Mouse (Mus musculus): ENCODE results near the gene Phactr2. TPM values are rescaled to one million over a fixed set of nuclear protein-coding genes. Genes with fewer than 3 reads are reported as not detected.

Phactr2 gene
- polyA plus RNA-seq, 1 experiment from 2014 or later, result 24.0 TPM

DNA sequence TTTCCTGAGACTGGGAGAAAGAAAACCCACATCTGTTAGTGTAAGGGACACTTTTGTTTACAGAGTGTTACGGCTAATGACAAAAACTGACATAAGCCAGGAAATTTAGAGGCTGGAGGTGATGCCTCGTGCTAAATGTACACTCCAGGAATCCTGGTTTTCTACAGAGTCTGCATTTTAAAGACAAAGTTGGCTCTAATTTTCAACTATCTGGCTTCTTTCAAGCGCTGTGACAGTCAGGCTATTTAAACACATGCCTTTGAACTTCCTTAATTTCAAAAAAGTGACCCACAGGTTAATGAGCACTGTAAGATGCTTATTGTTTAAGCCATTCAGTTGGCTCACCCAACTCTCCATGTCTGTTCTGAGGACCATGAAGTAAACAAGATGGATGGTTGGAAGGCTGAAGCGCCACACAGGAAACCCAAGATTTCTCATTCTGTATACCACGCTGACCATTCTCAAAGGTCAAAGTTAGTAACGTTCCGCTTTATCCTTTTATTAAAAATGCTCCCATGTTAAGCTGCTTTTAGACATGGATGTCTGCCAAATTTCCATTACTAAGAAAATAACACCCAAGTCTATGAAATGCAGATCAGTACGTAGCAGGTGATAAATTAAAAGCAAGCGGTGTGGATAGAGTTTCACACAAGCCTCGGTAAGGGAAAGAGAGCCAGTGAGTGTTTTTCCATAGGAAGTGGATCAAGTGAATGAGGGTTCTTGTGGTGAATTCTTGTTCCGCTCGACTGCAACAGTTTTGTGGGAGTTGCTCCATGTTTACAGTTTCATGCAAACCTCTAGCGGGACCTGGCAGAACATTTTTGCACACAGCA, 97.6 kb downstream of the Phactr2 start:
- 67% methylated on average over 13 of the region's 13 CpGs for WGBS

DNA sequence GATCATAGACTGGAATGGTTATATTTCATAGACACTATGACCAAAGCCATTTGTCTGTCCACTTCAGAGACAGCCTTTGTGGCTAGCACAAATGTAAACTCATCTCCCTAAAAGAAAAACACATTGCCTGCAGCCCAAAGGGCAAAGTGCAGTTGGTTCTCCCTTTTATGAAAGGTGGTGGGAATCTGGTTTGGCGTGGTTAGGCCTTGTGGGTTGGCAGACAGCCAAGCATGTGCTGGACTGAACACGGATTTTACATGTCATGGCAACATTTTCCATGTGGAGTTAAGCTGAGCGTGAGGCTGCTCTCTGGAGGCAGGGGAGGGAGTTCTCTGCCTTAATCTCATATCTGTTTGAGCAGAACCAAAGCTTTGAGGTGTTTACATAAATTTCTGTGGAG, 98.4 kb downstream of the Phactr2 start:
- Histone ChIP-seq H3K4me2 (ENCODE audit: low read depth, low read length) (no peak overlapping the region), H3K27ac (replicated peaks; ENCODE audit: low read depth, low read length) (no peak overlapping the region), H3K4me3 (ENCODE audit: low read depth, low read length) (no peak overlapping the region)

More for the DNA sequence above, 97.6 kb downstream of the Phactr2 start:
- no peaks in the 10 kb centered on the region for H3K4me1 ChIP-seq (ENCODE audit: control insufficient read depth, insufficient read depth, low read length)
- H3K27ac ChIP-seq (replicated peaks; ENCODE audit: low read depth, low read length), result no peak overlapping the region
- no peak overlapping the region for H3K4me2 ChIP-seq (ENCODE audit: low read depth, low read length)
- ATAC-seq (replicated peaks; ENCODE audit: insufficient number of reproducible peaks, low FRiP score, low TSS enrichment, low read depth) (no peak), DNase-seq (ENCODE audit: low spot score) (peak; percentile 31)
- no peaks in the 10 kb centered on the region for H3K9me3 ChIP-seq (replicated peaks; ENCODE audit: control insufficient read depth, low read length)
- no peak overlapping the region for H3K9ac ChIP-seq (replicated peaks; ENCODE audit: low read length)
- H3K36me3 ChIP-seq (replicated peaks; ENCODE audit: control insufficient read depth, insufficient read depth, low read depth, low read length), result no peaks in the 10 kb centered on the region
- no peaks in the 10 kb centered on the region for H3K27me3 ChIP-seq (ENCODE audit: control insufficient read depth, insufficient read depth, low read length)
- no peak overlapping the region for H3K4me3 ChIP-seq (ENCODE audit: low read depth, low read length)

DNA sequence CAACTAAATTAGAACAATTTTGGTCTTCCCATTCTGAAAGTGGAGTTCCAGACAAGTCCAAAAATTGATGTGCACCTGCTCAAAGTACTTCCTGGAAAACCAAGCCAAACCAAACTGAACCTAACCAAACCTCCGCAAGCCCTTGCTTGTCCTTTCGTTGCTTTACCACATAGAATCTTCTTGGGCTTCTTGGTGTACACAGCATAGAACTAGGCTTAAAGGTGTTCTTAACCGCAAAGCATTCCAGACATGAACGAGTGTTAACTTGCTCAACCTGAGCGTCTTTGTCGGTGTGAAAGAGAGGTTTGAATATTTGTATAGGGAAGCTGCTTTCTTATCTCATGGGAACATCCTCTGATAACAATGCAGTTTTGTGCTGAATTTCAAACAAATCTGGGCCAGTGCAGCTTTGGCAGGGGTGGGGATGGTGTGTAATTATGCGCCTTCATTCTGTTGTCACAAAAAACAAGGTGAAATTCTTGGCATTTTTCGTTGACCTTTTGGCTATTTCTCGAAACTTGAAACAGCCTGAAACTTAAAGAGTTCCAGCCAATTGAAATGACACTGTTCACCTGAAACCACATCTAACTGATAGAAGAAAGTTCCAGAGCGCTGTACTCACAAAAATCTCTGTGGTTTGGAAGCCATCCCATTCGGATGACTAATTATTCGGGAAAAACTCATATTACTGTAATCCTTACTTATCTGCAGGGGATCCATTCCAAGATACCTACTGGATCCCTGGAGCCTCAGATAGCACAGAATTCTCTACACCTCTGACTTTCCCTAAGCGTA, 104.4 kb downstream of the Phactr2 start:
- no peak overlapping the region for H3K9ac ChIP-seq (replicated peaks; ENCODE audit: low read length)
- H3K9me3 ChIP-seq (replicated peaks; ENCODE audit: control insufficient read depth, low read length), result no peaks in the 10 kb centered on the region
- DNase-seq (ENCODE audit: low spot score), result no peak
- no peaks in the 10 kb centered on the region for H3K4me1 ChIP-seq (ENCODE audit: control insufficient read depth, insufficient read depth, low read length)
- no peak overlapping the region for H3K27ac ChIP-seq (replicated peaks; ENCODE audit: low read depth, low read length)
- no peaks in the 10 kb centered on the region for H3K27me3 ChIP-seq (ENCODE audit: control insufficient read depth, insufficient read depth, low read length)
- 70% methylated on average over 13 of the region's 13 CpGs for WGBS
- no peaks in the 10 kb centered on the region for H3K36me3 ChIP-seq (replicated peaks; ENCODE audit: control insufficient read depth, insufficient read depth, low read depth, low read length)
- H3K4me3 ChIP-seq (ENCODE audit: low read depth, low read length), result no peak overlapping the region
- no peak overlapping the region for H3K4me2 ChIP-seq (ENCODE audit: low read depth, low read length)
- ATAC-seq (replicated peaks; ENCODE audit: insufficient number of reproducible peaks, low FRiP score, low TSS enrichment, low read depth), result no peak

More for the DNA sequence above, 98.4 kb downstream of the Phactr2 start:
- H3K4me1 ChIP-seq (ENCODE audit: control insufficient read depth, insufficient read depth, low read length), result no peaks in the 10 kb centered on the region
- H3K9ac ChIP-seq (replicated peaks; ENCODE audit: low read length), result no peak overlapping the region
- DNase-seq (ENCODE audit: low spot score) (peak; percentile 41), ATAC-seq (replicated peaks; ENCODE audit: insufficient number of reproducible peaks, low FRiP score, low TSS enrichment, low read depth) (no peak)
- H3K9me3 ChIP-seq (replicated peaks; ENCODE audit: control insufficient read depth, low read length), result no peaks in the 10 kb centered on the region
- WGBS, result 51% methylated on average over 3 of the region's 3 CpGs
- no peaks in the 10 kb centered on the region for H3K27me3 ChIP-seq (ENCODE audit: control insufficient read depth, insufficient read depth, low read length)
- no peaks in the 10 kb centered on the region for H3K36me3 ChIP-seq (replicated peaks; ENCODE audit: control insufficient read depth, insufficient read depth, low read depth, low read length)

DNA sequence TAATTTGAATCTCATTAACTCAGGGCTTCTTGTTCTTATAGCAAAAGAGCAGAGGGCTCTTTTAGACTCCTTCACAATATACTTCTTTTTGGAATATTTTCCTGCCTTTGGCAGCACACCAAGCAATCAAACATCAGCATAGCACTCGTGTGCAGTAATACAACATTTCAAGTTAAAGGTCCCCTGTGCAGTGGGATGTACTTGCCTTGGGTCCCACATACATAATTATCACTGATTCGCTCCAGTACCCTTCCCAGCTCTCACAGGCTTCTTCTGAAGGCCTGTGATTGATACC, 110.0 kb downstream of the Phactr2 start:
- ATAC-seq (replicated peaks; ENCODE audit: insufficient number of reproducible peaks, low FRiP score, low TSS enrichment, low read depth) (no peak), DNase-seq (ENCODE audit: low spot score) (no peak)

DNA sequence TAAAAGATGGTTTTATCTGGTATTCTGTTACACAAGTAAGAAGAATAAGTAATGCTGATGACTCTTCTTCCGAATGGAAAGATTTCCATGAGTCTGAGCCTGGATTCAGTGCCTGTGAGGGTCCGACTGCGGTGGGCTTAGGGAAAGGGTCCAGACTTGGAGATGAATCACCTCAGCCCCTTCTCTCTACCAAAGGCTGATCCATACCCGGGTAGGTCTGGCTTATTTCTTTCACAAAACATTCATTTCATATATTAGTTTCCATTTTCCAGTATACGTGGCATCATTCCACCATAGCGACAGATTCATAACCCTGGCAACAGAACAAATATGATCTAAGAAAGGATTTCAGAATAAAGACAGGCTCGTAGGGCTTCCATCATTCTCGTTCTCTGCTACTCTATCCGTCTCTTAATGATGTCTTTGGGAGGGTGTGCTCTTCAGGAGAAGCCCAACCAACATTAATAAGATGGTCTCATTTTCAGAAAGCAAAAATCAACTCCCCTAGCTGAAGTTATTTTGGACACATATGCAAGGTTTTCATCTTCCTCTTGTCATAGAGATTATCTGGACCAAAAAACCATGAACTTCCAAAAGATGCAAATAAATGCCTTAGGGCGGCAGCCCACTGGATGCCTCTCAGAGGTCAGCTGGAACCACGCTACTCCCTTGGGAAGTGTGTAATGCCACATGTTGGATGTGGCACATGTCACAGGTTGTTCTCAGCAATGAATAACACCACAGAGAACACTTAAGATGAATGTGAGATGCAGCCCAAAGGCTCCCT, 110.5 kb downstream of the Phactr2 start:
- no peak for ATAC-seq (replicated peaks; ENCODE audit: insufficient number of reproducible peaks, low FRiP score, low TSS enrichment, low read depth)

More for the DNA sequence above, 110.0 kb downstream of the Phactr2 start:
- no peak overlapping the region for H3K4me3 ChIP-seq (ENCODE audit: low read depth, low read length)
- WGBS, result 84% methylated on average over 2 of the region's 2 CpGs
- H3K4me1 ChIP-seq (ENCODE audit: control insufficient read depth, insufficient read depth, low read length), result no peaks in the 10 kb centered on the region
- H3K27ac ChIP-seq (replicated peaks; ENCODE audit: low read depth, low read length), result no peak overlapping the region
- H3K9me3 ChIP-seq (replicated peaks; ENCODE audit: control insufficient read depth, low read length), result no peaks in the 10 kb centered on the region
- no peaks in the 10 kb centered on the region for H3K27me3 ChIP-seq (ENCODE audit: control insufficient read depth, insufficient read depth, low read length)
- no peak overlapping the region for H3K4me2 ChIP-seq (ENCODE audit: low read depth, low read length)
- H3K36me3 ChIP-seq (replicated peaks; ENCODE audit: control insufficient read depth, insufficient read depth, low read depth, low read length), result no peaks in the 10 kb centered on the region
- H3K9ac ChIP-seq (replicated peaks; ENCODE audit: low read length), result no peak overlapping the region

DNA sequence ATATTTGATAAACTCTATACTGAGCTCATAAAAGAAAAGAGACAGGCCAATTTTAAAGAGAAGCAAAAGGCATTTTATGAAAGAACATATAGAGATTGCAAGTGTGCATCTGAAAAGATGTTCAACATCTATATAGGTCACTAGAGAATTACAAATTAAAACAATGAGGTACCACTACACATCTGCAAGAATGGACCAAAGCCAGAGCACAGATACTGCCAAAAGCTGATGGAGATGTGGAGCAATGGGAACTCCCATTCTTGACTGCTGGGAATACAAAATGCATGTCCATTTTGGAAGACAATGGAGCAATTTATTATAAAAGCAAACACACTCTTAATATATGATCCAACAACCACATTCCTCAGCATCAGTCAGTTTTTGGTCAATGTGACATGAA, 113.3 kb downstream of the Phactr2 start:
- H3K4me2 ChIP-seq (ENCODE audit: low read depth, low read length), result no peak overlapping the region
- H3K9ac ChIP-seq (replicated peaks; ENCODE audit: low read length), result no peak overlapping the region
- no peaks in the 10 kb centered on the region for H3K9me3 ChIP-seq (replicated peaks; ENCODE audit: control insufficient read depth, low read length)
- no peak overlapping the region for H3K27ac ChIP-seq (replicated peaks; ENCODE audit: low read depth, low read length)
- no peak for DNase-seq (ENCODE audit: low spot score)
- no peaks in the 10 kb centered on the region for H3K36me3 ChIP-seq (replicated peaks; ENCODE audit: control insufficient read depth, insufficient read depth, low read depth, low read length)
- H3K4me1 ChIP-seq (ENCODE audit: control insufficient read depth, insufficient read depth, low read length), result no peaks in the 10 kb centered on the region
- no peaks in the 10 kb centered on the region for H3K27me3 ChIP-seq (ENCODE audit: control insufficient read depth, insufficient read depth, low read length)
- no peak for ATAC-seq (replicated peaks; ENCODE audit: insufficient number of reproducible peaks, low FRiP score, low TSS enrichment, low read depth)
- H3K4me3 ChIP-seq (ENCODE audit: low read depth, low read length), result no peak overlapping the region

More for the DNA sequence above, 110.5 kb downstream of the Phactr2 start:
- Histone ChIP-seq H3K27me3 (ENCODE audit: control insufficient read depth, insufficient read depth, low read length) (no peaks in the 10 kb centered on the region), H3K9ac (replicated peaks; ENCODE audit: low read length) (no peak overlapping the region), H3K9me3 (replicated peaks; ENCODE audit: control insufficient read depth, low read length) (no peaks in the 10 kb centered on the region), H3K27ac (replicated peaks; ENCODE audit: low read depth, low read length) (no peak overlapping the region), H3K36me3 (replicated peaks; ENCODE audit: control insufficient read depth, insufficient read depth, low read depth, low read length) (no peaks in the 10 kb centered on the region), H3K4me1 (ENCODE audit: control insufficient read depth, insufficient read depth, low read length) (no peaks in the 10 kb centered on the region), H3K4me2 (ENCODE audit: low read depth, low read length) (no peak overlapping the region), H3K4me3 (ENCODE audit: low read depth, low read length) (no peak overlapping the region)
- no peak for DNase-seq (ENCODE audit: low spot score)
- WGBS, result 86% methylated on average over 11 of the region's 11 CpGs

DNA sequence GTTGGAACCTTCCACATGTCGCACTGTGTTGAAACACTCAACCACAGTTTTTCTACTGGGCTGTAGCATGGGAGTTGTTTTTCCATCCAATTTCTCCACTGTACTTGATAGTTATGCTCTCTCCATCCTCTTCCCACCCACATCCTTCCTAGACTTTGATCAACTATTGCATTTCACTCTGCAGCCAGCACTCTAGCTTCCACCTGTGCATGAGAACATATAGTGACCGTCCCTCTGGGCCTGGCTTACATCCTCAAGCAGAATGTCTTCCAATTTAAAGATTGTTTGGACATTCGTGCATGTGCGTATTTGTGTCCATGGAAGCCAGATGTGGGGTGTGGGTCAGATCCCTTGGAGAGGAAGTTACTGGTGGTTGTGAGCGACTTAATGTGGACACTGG, 114.4 kb downstream of the Phactr2 start:
- H3K27ac ChIP-seq (replicated peaks; ENCODE audit: low read depth, low read length), result no peak overlapping the region
- ATAC-seq (replicated peaks; ENCODE audit: insufficient number of reproducible peaks, low FRiP score, low TSS enrichment, low read depth) (no peak), DNase-seq (ENCODE audit: low spot score) (no peak)
- no peaks in the 10 kb centered on the region for H3K4me1 ChIP-seq (ENCODE audit: control insufficient read depth, insufficient read depth, low read length)
- no peak overlapping the region for H3K9ac ChIP-seq (replicated peaks; ENCODE audit: low read length)
- H3K27me3 ChIP-seq (ENCODE audit: control insufficient read depth, insufficient read depth, low read length), result no peaks in the 10 kb centered on the region
- H3K36me3 ChIP-seq (replicated peaks; ENCODE audit: control insufficient read depth, insufficient read depth, low read depth, low read length), result no peaks in the 10 kb centered on the region
- WGBS, result 83% methylated on average over 5 of the region's 5 CpGs
- H3K9me3 ChIP-seq (replicated peaks; ENCODE audit: control insufficient read depth, low read length), result no peaks in the 10 kb centered on the region
- no peak overlapping the region for H3K4me2 ChIP-seq (ENCODE audit: low read depth, low read length)
- no peak overlapping the region for H3K4me3 ChIP-seq (ENCODE audit: low read depth, low read length)
